Mouse (Mus musculus) forebrain, embryonic 16.5 days (tissue): Measurements from ENCODE around the gene Dcst2. TPM values are rescaled to one million over a fixed set of nuclear protein-coding genes. Genes with fewer than 3 reads are reported as not detected.

Source experiments
- ATAC-seq: fragments of 200-750 bp; cut with Nextera tagmentation; 2 replicates; pipeline ENCODE4 v1.8.0; 2017; ENCODE audit warnings: mild to moderate bottlenecking, moderate library complexity
- H3K27ac ChIP-seq: fragments of 300-500 bp; sonication (generic); 2 replicates; pipeline ENCODE4 v1.5.1; 2014; ENCODE audit warnings: low read length, control low read depth
- H3K27me3 ChIP-seq: fragments of 300-500 bp; sonication (generic); replicated peaks from 2 replicates; pipeline ENCODE4 v1.6.1; 2014; ENCODE audit warnings: low read length; ENCODE audit not compliant: control insufficient read depth, insufficient read depth
- H3K36me3 ChIP-seq: fragments of 300-500 bp; sonication (generic); 2 replicates; pipeline ENCODE4 v1.6.1; 2014; ENCODE audit not compliant: control insufficient read depth, insufficient read depth
- H3K4me1 ChIP-seq: fragments of 300-500 bp; sonication (generic); replicated peaks from 2 replicates; pipeline ENCODE4 v1.6.1; 2014; ENCODE audit warnings: low read length; ENCODE audit not compliant: control insufficient read depth, insufficient read depth
- H3K4me2 ChIP-seq: fragments of 300-500 bp; sonication (generic); 2 replicates; pipeline ENCODE4 v1.6.1; 2014; ENCODE audit warnings: mild to moderate bottlenecking, low read length, control low read depth
- H3K4me3 ChIP-seq: fragments of 300-500 bp; sonication (generic); replicated peaks from 2 replicates; pipeline ENCODE4 v1.5.1; 2014; ENCODE audit warnings: mild to moderate bottlenecking, low read length, control low read depth
- H3K9ac ChIP-seq: fragments of 300-500 bp; sonication (generic); replicated peaks from 2 replicates; pipeline ENCODE4 v1.6.1; 2014; ENCODE audit warnings: low read depth, low read length, control low read depth
- H3K9me3 ChIP-seq: fragments of 300-500 bp; sonication (generic); 2 replicates; pipeline ENCODE4 v1.6.1; 2016; ENCODE audit warnings: low read length; ENCODE audit not compliant: control insufficient read depth
- WGBS: fragments of 180-500 bp; shearing (Covaris S2); extraction: QIAGEN DNeasy Blood & Tissue Kit; methylation state at CpG from one replicate; pipeline ENCODE4 v1.1.7; 2014; 5-methylcytosine and 5-hydroxymethylcytosine counted together
- polyA plus RNA-seq: library from polyadenylated mRNA; unstranded; fragments of >200 nt; fragmentation: Nextera tagmentation; extraction: Ambion mirVana; gene quantifications from 2 replicates; pipeline ENCODE4 v1.2.1, GENCODE M21; 2015

Gene Dcst2
- polyA plus RNA-seq, 1 experiment from 2014 or later, result not detected

GRCm38 (mm10) chr3:89318971-89319590 is 42.7 kb upstream of the Dcst2 start:
- WGBS, result 7% methylated on average over 21 of the region's 21 CpGs

GRCm38 (mm10) chr3:89319591-89320350 is 42.0 kb upstream of the Dcst2 start:
- Histone ChIP-seq H3K4me2 (peak overlapping the region; percentile 86), H3K9me3 (no peaks in the 10 kb centered on the region), H3K27ac (peak overlapping the region; percentile 83), H3K36me3 (no peaks in the 10 kb centered on the region), H3K9ac (peak overlapping the region; percentile 60), H3K4me1 (peaks cover 67% of the 10 kb centered on the region), H3K27me3 (peaks cover 21% of the 10 kb centered on the region), H3K4me3 (peak overlapping the region; percentile 52)
- ATAC-seq, result peak; percentile 10
- WGBS, result 2% methylated on average over 57 of the region's 58 CpGs

More at GRCm38 (mm10) chr3:89318971-89319590, 42.7 kb upstream of the Dcst2 start:
- Histone ChIP-seq H3K27ac (peak overlapping the region; percentile 83), H3K9ac (peak overlapping the region; percentile 60; the same call in 1 of the 2 replicates), H3K4me1 (peaks cover 67% of the 10 kb centered on the region), H3K27me3 (peaks cover 21% of the 10 kb centered on the region), H3K4me2 (peak overlapping the region; percentile 86), H3K36me3 (no peaks in the 10 kb centered on the region), H3K9me3 (no peaks in the 10 kb centered on the region), H3K4me3 (peak overlapping the region; percentile 52)
- ATAC-seq, result no peak

GRCm38 (mm10) chr3:89320581-89321182 is 41.1 kb upstream of the Dcst2 start:
- no peak for ATAC-seq
- Histone ChIP-seq H3K4me3 (peak overlapping the region; percentile 52), H3K27me3 (peaks cover 21% of the 10 kb centered on the region), H3K4me2 (peak overlapping the region; percentile 86), H3K4me1 (peaks cover 58% of the 10 kb centered on the region), H3K36me3 (no peaks in the 10 kb centered on the region), H3K9ac (peak overlapping the region; percentile 67), H3K9me3 (no peaks in the 10 kb centered on the region), H3K27ac (peak overlapping the region; percentile 83)
- 1% methylated on average over 39 of the region's 41 CpGs for WGBS

GRCm38 (mm10) chr3:89321183-89322130 is 40.3 kb upstream of the Dcst2 start:
- Histone ChIP-seq H3K27me3 (peaks cover 17% of the 10 kb centered on the region), H3K4me3 (peak overlapping the region; percentile 52), H3K9me3 (no peaks in the 10 kb centered on the region), H3K27ac (peak overlapping the region; percentile 83), H3K4me2 (peak overlapping the region; percentile 86), H3K9ac (peak overlapping the region; percentile 67), H3K36me3 (no peaks in the 10 kb centered on the region), H3K4me1 (peaks cover 50% of the 10 kb centered on the region)
- peak; percentile 4; the same call in 1 of the 2 replicates for ATAC-seq
- WGBS, result 1% methylated on average over 66 of the region's 66 CpGs

GRCm38 (mm10) chr3:89322131-89322500 is 39.7 kb upstream of the Dcst2 start:
- ATAC-seq, result peak; percentile 0; the same call in 1 of the 2 replicates
- Histone ChIP-seq H3K4me3 (peak overlapping the region; percentile 52), H3K9ac (peak overlapping the region; percentile 67), H3K4me1 (peaks cover 44% of the 10 kb centered on the region), H3K27ac (peak overlapping the region; percentile 83), H3K36me3 (no peaks in the 10 kb centered on the region), H3K27me3 (peaks cover 17% of the 10 kb centered on the region), H3K9me3 (no peaks in the 10 kb centered on the region), H3K4me2 (peak overlapping the region; percentile 86)
- WGBS, result under 1% methylated on average over 14 of the region's 14 CpGs

- peaks cover 39% of the 10 kb centered on the region for H3K4me1 ChIP-seq
- peak within 1 kb of the TSS; percentile 86 for H3K4me2 ChIP-seq
- peak within 1 kb of the TSS; percentile 67 for H3K9ac ChIP-seq
- under 1% methylated on average over 50 of the region's 53 CpGs for WGBS
- peak; percentile 51 for ATAC-seq
- H3K27me3 ChIP-seq, result peaks cover 17% of the 10 kb centered on the region
- no peaks in the 10 kb centered on the region for H3K9me3 ChIP-seq
- H3K27ac ChIP-seq, result peak within 1 kb of the TSS; percentile 83
- no peaks in the 10 kb centered on the region for H3K36me3 ChIP-seq
- peak within 1 kb of the TSS; percentile 52 for H3K4me3 ChIP-seq
Measured at GRCm38 (mm10) chr3:89322514-89323165, 39.1 kb upstream of the Dcst2 start, which contains the start of gene Efna3. Efna3 (minus strand) TSS chr3:89322965.

GRCm38 (mm10) chr3:89325882-89326281 is 35.9 kb upstream of the Dcst2 start:
- H3K4me3 ChIP-seq, result no peak overlapping the region
- H3K27me3 ChIP-seq, result 0 out of 2 replicates have a peak, but pooled peaks cover 2% of the 10 kb centered on the region
- no peak overlapping the region for H3K27ac ChIP-seq
- no peaks in the 10 kb centered on the region for H3K9me3 ChIP-seq
- H3K9ac ChIP-seq, result no peak overlapping the region
- no peaks in the 10 kb centered on the region for H3K36me3 ChIP-seq
- 91% methylated on average over 8 of the region's 8 CpGs for WGBS
- peaks cover 17% of the 10 kb centered on the region for H3K4me1 ChIP-seq
- no peak overlapping the region for H3K4me2 ChIP-seq
- ATAC-seq, result no peak

GRCm38 (mm10) chr3:89327371-89327870 is 34.4 kb upstream of the Dcst2 start:
- Histone ChIP-seq H3K4me3 (no peak overlapping the region), H3K9me3 (no peaks in the 10 kb centered on the region), H3K9ac (no peak overlapping the region), H3K4me1 (peaks cover 16% of the 10 kb centered on the region), H3K27me3 (0 out of 2 replicates have a peak, but pooled peaks cover 2% of the 10 kb centered on the region), H3K4me2 (no peak overlapping the region), H3K36me3 (no peaks in the 10 kb centered on the region), H3K27ac (no peak overlapping the region)
- ATAC-seq, result no peak
- 61% methylated on average over 9 of the region's 9 CpGs for WGBS
